Mouse (Mus musculus) MEL (cell line): ENCODE data around the gene Tead1. TPM values are rescaled to one million over a fixed set of nuclear protein-coding genes. Genes with fewer than 3 reads are reported as not detected.

Experiments used
- DNase-seq: peaks from one replicate; pipeline ENCODE4 v3.0.0; 2011; ENCODE audit warnings: low read depth, low spot score
- H3K27ac ChIP-seq: 2 replicates; pipeline ENCODE4 v1.5.1; 2012; ENCODE audit warnings: low read depth, mild to moderate bottlenecking, control low read depth, low read length, moderate library complexity; ENCODE audit not compliant: control insufficient read depth
- H3K27me3 ChIP-seq, 2 experiments: fragments of 150-350 bp in 1 of 2; sonication (generic) in 1 of 2; 2 replicates each; pipeline ENCODE4 v1.6.1; 2012; ENCODE audit warnings: low read length in 2 of 2, mild to moderate bottlenecking in 2 of 2, improper control_type of control experiment in 1 of 2, moderate library complexity in 1 of 2; ENCODE audit not compliant: insufficient read depth in 2 of 2, control insufficient read depth in 1 of 2
- H3K36me3 ChIP-seq, 2 experiments: 2 replicates each; pipeline ENCODE4 v1.6.1; 2012 to 2014; ENCODE audit warnings: low read length in 2 of 2, improper control_type of control experiment in 1 of 2, inconsistent platforms in 1 of 2, mild to moderate bottlenecking in 1 of 2; ENCODE audit not compliant: insufficient read depth in 2 of 2, control insufficient read depth in 1 of 2
- H3K4me1 ChIP-seq, 2 experiments: fragments of 150-350 bp in 1 of 2; sonication (generic) in 1 of 2; 2 replicates each; pipeline ENCODE4 v1.6.1; 2012; ENCODE audit warnings: low read length in 2 of 2, improper control_type of control experiment in 1 of 2, mild to moderate bottlenecking in 1 of 2; ENCODE audit not compliant: insufficient read depth in 2 of 2, control insufficient read depth in 1 of 2
- H3K4me3 ChIP-seq, 2 experiments: fragments of 150-350 bp in 1 of 2; sonication (generic) in 1 of 2; 2 replicates each; pipeline ENCODE4 v1.5.1; 2012; ENCODE audit warnings: low read depth in 2 of 2, low read length in 2 of 2, mild to moderate bottlenecking in 2 of 2, moderate library complexity in 2 of 2, control low read depth in 1 of 2, improper control_type of control experiment in 1 of 2; ENCODE audit not compliant: control insufficient read depth in 1 of 2, insufficient read depth in 1 of 2
- H3K79me2 ChIP-seq: 2 replicates; pipeline ENCODE4 v1.6.1; 2012; ENCODE audit warnings: mild to moderate bottlenecking, low read length, moderate library complexity; ENCODE audit not compliant: control insufficient read depth, poor library complexity, insufficient read depth
- H3K9ac ChIP-seq: 2 replicates; pipeline ENCODE4 v1.6.1; 2012; ENCODE audit warnings: low read depth, mild to moderate bottlenecking, control low read depth, low read length, moderate library complexity; ENCODE audit not compliant: control insufficient read depth, poor library complexity, severe bottlenecking
- H3K9me3 ChIP-seq: fragments of 150-350 bp; sonication (generic); replicated peaks from 2 replicates; pipeline ENCODE4 v1.6.1; 2012; ENCODE audit warnings: mild to moderate bottlenecking, low read length, improper control_type of control experiment, moderate library complexity; ENCODE audit not compliant: insufficient read depth
- BHLHE40 ChIP-seq: IDR thresholded peaks from 2 replicates; pipeline ENCODE4 v1.6.1; 2012; ENCODE audit warnings: low read depth, mild to moderate bottlenecking, inconsistent platforms, low read length, improper control_type of control experiment, borderline replicate concordance
- CHD2 ChIP-seq: IDR thresholded peaks from 2 replicates; pipeline ENCODE4 v1.6.1; 2011; ENCODE audit warnings: low read length, improper control_type of control experiment
- CTCF ChIP-seq, 3 experiments: IDR thresholded peaks in 2 of 3; conservative IDR thresholded peaks in 1 of 3; 2 replicates each; pipeline ENCODE4 v1.5.1; 2011 to 2012; ENCODE audit warnings: low read length in 3 of 3, low read depth in 2 of 3, mild to moderate bottlenecking in 2 of 3, improper control_type of control experiment in 1 of 3, inconsistent platforms in 1 of 3, mixed read lengths in 1 of 3, moderate library complexity in 1 of 3; ENCODE audit not compliant: control insufficient read depth in 1 of 3, insufficient read depth in 1 of 3, poor library complexity in 1 of 3, severe bottlenecking in 1 of 3
- E2F4 ChIP-seq: IDR thresholded peaks from 2 replicates; pipeline ENCODE4 v1.6.1; 2011; ENCODE audit warnings: low read depth, low read length, improper control_type of control experiment, borderline replicate concordance
- ETS1 ChIP-seq: IDR thresholded peaks from 2 replicates; pipeline ENCODE4 v1.6.1; 2012; ENCODE audit warnings: low read depth, mild to moderate bottlenecking, inconsistent platforms, low read length, improper control_type of control experiment, moderate library complexity
- GABPA ChIP-seq: IDR thresholded peaks from 2 replicates; pipeline ENCODE4 v1.6.1; 2012; ENCODE audit warnings: low read depth, mild to moderate bottlenecking, inconsistent platforms, low read length, improper control_type of control experiment, moderate library complexity
- HCFC1 ChIP-seq: IDR thresholded peaks from 2 replicates; pipeline ENCODE4 v1.6.1; 2012; ENCODE audit warnings: low read depth, mild to moderate bottlenecking, inconsistent platforms, low read length, improper control_type of control experiment, moderate library complexity
- JUND ChIP-seq: IDR thresholded peaks from 2 replicates; pipeline ENCODE4 v1.6.1; 2011; ENCODE audit warnings: low read depth, mild to moderate bottlenecking, improper control_type of control experiment, low read length
- KAT2A ChIP-seq: conservative IDR thresholded peaks from 2 replicates; pipeline ENCODE4 v1.6.1; 2012; ENCODE audit warnings: low read depth, low read length, improper control_type of control experiment, inconsistent platforms
- MAZ ChIP-seq: IDR thresholded peaks from 2 replicates; pipeline ENCODE4 v1.6.1; 2012; ENCODE audit warnings: low read depth, mild to moderate bottlenecking, inconsistent platforms, low read length, improper control_type of control experiment
- MEF2A ChIP-seq: IDR thresholded peaks from 2 replicates; pipeline ENCODE4 v1.6.1; 2014; ENCODE audit warnings: low read depth, mild to moderate bottlenecking, inconsistent platforms, low read length, improper control_type of control experiment; ENCODE audit not compliant: poor library complexity, insufficient replicate concordance, severe bottlenecking; ENCODE audit errors: extremely low read depth
- MYC ChIP-seq: IDR thresholded peaks from 2 replicates; pipeline ENCODE4 v1.6.1; 2011; ENCODE audit warnings: low read depth, mild to moderate bottlenecking, low read length, improper control_type of control experiment, moderate library complexity
- POLR2A ChIP-seq, 2 experiments: IDR thresholded peaks; 2 replicates each; pipeline ENCODE4 v1.6.1; 2011 to 2012; ENCODE audit warnings: low read length in 2 of 2, mild to moderate bottlenecking in 2 of 2, control low read depth in 1 of 2, improper control_type of control experiment in 1 of 2, low read depth in 1 of 2, moderate library complexity in 1 of 2; ENCODE audit not compliant: control insufficient read depth in 1 of 2, insufficient read depth in 1 of 2, poor library complexity in 1 of 2
- RCOR1 ChIP-seq: IDR thresholded peaks from 2 replicates; pipeline ENCODE4 v1.6.1; 2012; ENCODE audit warnings: low read depth, mild to moderate bottlenecking, inconsistent platforms, low read length, improper control_type of control experiment
- SMC3 ChIP-seq: IDR thresholded peaks from 2 replicates; pipeline ENCODE4 v1.6.1; 2011; ENCODE audit warnings: low read depth, low read length, improper control_type of control experiment
- TAL1 ChIP-seq: IDR thresholded peaks from 2 replicates; pipeline ENCODE4 v1.6.1; 2012; ENCODE audit warnings: mild to moderate bottlenecking, inconsistent platforms, low read length, moderate library complexity, mixed read lengths
- TCF12 ChIP-seq: IDR thresholded peaks from 2 replicates; pipeline ENCODE4 v1.6.1; 2014; ENCODE audit warnings: low read depth, mild to moderate bottlenecking, inconsistent platforms, low read length, improper control_type of control experiment, moderate library complexity
- UBTF ChIP-seq: IDR thresholded peaks from 2 replicates; pipeline ENCODE4 v1.6.1; 2012; ENCODE audit warnings: low read depth, mild to moderate bottlenecking, inconsistent platforms, low read length, improper control_type of control experiment, moderate library complexity, borderline replicate concordance; ENCODE audit not compliant: insufficient read depth
- USF1 ChIP-seq: IDR thresholded peaks from 2 replicates; pipeline ENCODE4 v1.6.1; 2014; ENCODE audit warnings: low read depth, mild to moderate bottlenecking, inconsistent platforms, low read length, improper control_type of control experiment, moderate library complexity
- ZC3H11A ChIP-seq: IDR thresholded peaks from 2 replicates; pipeline ENCODE4 v1.6.1; 2012; ENCODE audit warnings: low read depth, mild to moderate bottlenecking, inconsistent platforms, low read length, improper control_type of control experiment
- ZKSCAN1 ChIP-seq: IDR thresholded peaks from 2 replicates; pipeline ENCODE4 v1.6.1; 2012; ENCODE audit warnings: low read depth, mild to moderate bottlenecking, inconsistent platforms, low read length, improper control_type of control experiment, moderate library complexity
- ZNF384 ChIP-seq: IDR thresholded peaks from 2 replicates; pipeline ENCODE4 v1.6.1; 2012; ENCODE audit warnings: low read depth, mild to moderate bottlenecking, inconsistent platforms, low read length, improper control_type of control experiment
- polyA plus RNA-seq, 2 experiments: library from polyadenylated mRNA; stranded (reverse) in 1 of 2; unstranded in 1 of 2; fragments of >175 nt in 1 of 2; fragments of >200 nt in 1 of 2; gene quantifications; 2 replicates each; pipeline versions ENCODE4 v1.2.1 to v1.2.4; 2012; ENCODE audit warnings: low replicate concordance in 2 of 2, low read depth in 1 of 2; ENCODE audit not compliant: insufficient read length in 2 of 2, insufficient read depth in 1 of 2, missing spikeins in 1 of 2
- total RNA-seq: library from RNA; depleted of rRNA; stranded (reverse); fragments of 300-350 nt; gene quantifications from 2 replicates; pipeline ENCODE4 v1.2.3, GENCODE M21; 2012

The Tead1 gene
- total and polyA plus RNA-seq, 3 experiments, result not detected

- Histone ChIP-seq H3K27ac (no peak overlapping the region), H3K4me3 (no peak overlapping the region), H3K79me2 (no peaks in the 10 kb centered on the region), H3K27me3 (no peaks in the 10 kb centered on the region), H3K9me3 (no peaks in the 10 kb centered on the region), H3K4me1 (no peaks in the 10 kb centered on the region), H3K9ac (no peak overlapping the region), H3K36me3 (no peaks in the 10 kb centered on the region)
- no peak for DNase-seq
- TF ChIP-seq ZNF384 (no peak), ZKSCAN1 (no peak), E2F4 (no peak), ETS1 (no peak), POLR2A (IDR thresholded peaks at IDR 0.05; ENCODE audit: control insufficient read depth in 1 of 2, insufficient read depth in 1 of 2, low read depth in 1 of 2, low read length in 2 of 2, poor library complexity in 1 of 2) (no peak), USF1 (no peak)
Observed at GRCm38 (mm10) chr7:112763513-112763912, 84.4 kb downstream of the Tead1 start.

GRCm38 (mm10) chr7:112764921-112765320, 85.8 kb downstream of the Tead1 start:
- no peak overlapping the region for H3K27ac ChIP-seq
- no peak overlapping the region for H3K9ac ChIP-seq
- no peaks in the 10 kb centered on the region for H3K36me3 ChIP-seq
- no peaks in the 10 kb centered on the region for H3K79me2 ChIP-seq
- H3K9me3 ChIP-seq, result no peaks in the 10 kb centered on the region
- DNase-seq, result no peak
- H3K4me1 ChIP-seq, result no peaks in the 10 kb centered on the region
- TF ChIP-seq MEF2A (no peak), GABPA (no peak), UBTF (no peak), JUND (no peak), ZC3H11A (no peak), TAL1 (no peak), CTCF (IDR thresholded peaks at IDR 0.05 in 2 of 3, conservative IDR thresholded peaks at IDR 0.05 in 1 of 3; ENCODE audit: control insufficient read depth in 1 of 3, insufficient read depth in 1 of 3, low read depth in 2 of 3, low read length in 3 of 3, poor library complexity in 1 of 3, severe bottlenecking in 1 of 3) (no peak), ZKSCAN1 (no peak), KAT2A (no peak), MYC (no peak), CHD2 (no peak), POLR2A (IDR thresholded peaks at IDR 0.05; ENCODE audit: control insufficient read depth in 1 of 2, insufficient read depth in 1 of 2, low read depth in 1 of 2, low read length in 2 of 2, poor library complexity in 1 of 2) (no peak), MAZ (no peak), USF1 (no peak), ETS1 (no peak), BHLHE40 (no peak), HCFC1 (no peak), TCF12 (no peak), SMC3 (no peak), RCOR1 (no peak)
- TF ChIP-seq, all 39 proteins: peak for 0
- Histone ChIP-seq H3K4me3 (no peak overlapping the region), H3K27me3 (no peaks in the 10 kb centered on the region)
